In the genomic region with DNA sequence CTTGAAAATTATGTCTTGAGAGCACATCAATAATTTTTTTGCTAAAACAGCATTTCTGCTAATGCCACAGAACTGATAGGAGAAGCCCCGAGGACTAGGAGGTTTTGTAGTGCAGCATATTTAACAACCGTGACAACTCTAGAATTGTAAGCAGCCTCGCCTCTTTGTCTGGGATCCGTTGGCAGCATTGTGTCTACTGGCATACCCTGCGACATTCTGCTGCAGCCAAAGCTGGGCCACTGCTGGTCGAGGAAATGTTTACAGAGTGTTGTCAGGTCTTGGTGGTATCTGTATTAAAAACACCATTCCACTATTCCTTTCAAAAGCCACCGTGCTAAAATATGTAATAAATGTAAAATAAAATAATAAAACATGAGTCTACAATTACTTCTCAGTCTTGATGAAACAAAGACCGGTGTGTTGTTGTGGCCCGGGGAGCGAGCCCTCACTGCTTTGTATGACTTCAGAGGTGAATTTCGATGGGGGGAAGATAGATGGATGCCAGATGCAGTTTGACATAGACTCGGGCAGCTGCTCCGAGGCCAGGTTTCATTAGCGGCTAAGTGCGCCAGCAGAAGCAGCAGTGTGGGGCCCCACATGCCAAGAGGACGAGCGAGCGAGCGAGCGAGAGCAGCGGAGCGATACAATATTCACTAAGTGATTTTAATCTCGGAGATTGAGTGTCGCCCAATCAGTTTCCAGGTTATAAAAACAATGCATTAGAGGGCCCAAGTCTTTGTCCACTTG, we compare ENCODE assay signal across 8 mouse cellular contexts.
A peak's percentile ranks its signal among the peaks of the same experiment; 100 is the strongest.
DNase-seq lines count a peak whose midpoint lies in the region; ATAC-seq lines count a peak whose summit lies in the region.
"Had no signal": no experiment of that assay in that cellular context is flagged by ENCODE, and none has a peak within 500 bp of the region (broad histone marks: within the 10 kb centered on the region; RNA-seq: fewer than 3 reads in every experiment).

No protein-coding gene starts in this region.

- peak; percentile 55 for DNase-seq in brain, adult 2 months (ENCODE audit: low read depth, low spot score)
- DNase-seq in layer of hippocampus, postnatal 10 days (ENCODE audit: low spot score in 2 of 2): peak; percentile 46 to 54
- no peak for DNase-seq in adrenal gland, adult 8-10 months

- H3K4me1 ChIP-seq in brown adipose tissue, adult 24 weeks (ENCODE audit: control insufficient read depth, insufficient read depth, insufficient read length, low read length): no peaks in the 10 kb centered on the region
- H3K4me1 ChIP-seq in heart, embryonic 13.5 days: peaks cover 44% of the 10 kb centered on the region
- peaks cover 6% of the 10 kb centered on the region for H3K4me1 ChIP-seq in neural tube, embryonic 12.5 days

- peak overlapping the region; percentile 58 for H3K4me2 ChIP-seq in heart, embryonic 13.5 days
- peak overlapping the region; percentile 48 for H3K4me2 ChIP-seq in neural tube, embryonic 12.5 days (replicated peaks)

- WGBS in heart, embryonic 13.5 days: 35% methylated on average over 24 of the region's 24 CpGs
- WGBS in neural tube, embryonic 12.5 days: 20% methylated on average over 24 of the region's 24 CpGs

- no peaks in the 10 kb centered on the region for H3K36me3 ChIP-seq in heart, embryonic 13.5 days
- no peaks in the 10 kb centered on the region for H3K36me3 ChIP-seq in neural tube, embryonic 12.5 days

- H3K9ac ChIP-seq in heart, embryonic 13.5 days: peak overlapping the region; percentile 69
- 0 out of 2 replicates have a peak overlapping the region, but pooled peaks have one; percentile 26 for H3K9ac ChIP-seq in neural tube, embryonic 12.5 days
- H3K9ac ChIP-seq: liver, embryonic 14.5 days had no signal

- ATAC-seq in heart, embryonic 13.5 days (ENCODE audit: extremely low read depth, insufficient number of reproducible peaks, low FRiP score, low TSS enrichment): no peak
- peak; percentile 87 for ATAC-seq in neural tube, embryonic 12.5 days (ENCODE audit: low FRiP score, low read depth)
- no peak for ATAC-seq in megakaryocyte-erythroid progenitor cell, adult 5-6 weeks (replicated peaks; ENCODE audit: low FRiP score, low TSS enrichment, poor library complexity, severe bottlenecking)

- H3K9me3 ChIP-seq in heart, embryonic 13.5 days: no peaks in the 10 kb centered on the region
- no peaks in the 10 kb centered on the region for H3K9me3 ChIP-seq in neural tube, embryonic 12.5 days

- H3K27ac ChIP-seq in brown adipose tissue, adult 24 weeks (replicated peaks; ENCODE audit: low read depth, low read length): no peak overlapping the region
- H3K27ac ChIP-seq in heart, embryonic 13.5 days (replicated peaks): peak overlapping the region; percentile 73
- peak overlapping the region; percentile 70 for H3K27ac ChIP-seq in neural tube, embryonic 12.5 days
- H3K27ac ChIP-seq: liver, embryonic 14.5 days had no signal

- H3K27me3 ChIP-seq in heart, embryonic 13.5 days (replicated peaks): no peaks in the 10 kb centered on the region
- no peaks in the 10 kb centered on the region for H3K27me3 ChIP-seq in neural tube, embryonic 12.5 days (replicated peaks)

- H3K4me3 ChIP-seq in brown adipose tissue, adult 24 weeks (ENCODE audit: insufficient read depth, low read depth, low read length): 0 out of 2 replicates have a peak overlapping the region, but pooled peaks have one; percentile 17
- peak overlapping the region; percentile 18 for H3K4me3 ChIP-seq in heart, embryonic 13.5 days
- no peak overlapping the region for H3K4me3 ChIP-seq in neural tube, embryonic 12.5 days
